Mouse (Mus musculus): ENCODE data around the gene Kif2c. TPM values are rescaled to one million over a fixed set of nuclear protein-coding genes. Genes with fewer than 3 reads are reported as not detected.
A peak's percentile ranks its signal among the peaks of the same experiment; 100 is the strongest.

Kif2c gene
- total RNA-seq, 2 experiments from 2014 or later = 1.3 to 1.7 TPM

- peak; percentile 90 to 96 for DNase-seq (ENCODE audit: low spot score in 2 of 2)
These were observed 61.7 kb downstream of the Kif2c start for GRCm38 (mm10) chr4:117120445-117121414.

GRCm38 (mm10) chr4:117120052-117120444 is 62.4 kb downstream of the Kif2c start:
- no peak for DNase-seq (ENCODE audit: low spot score in 2 of 2)

- no peak for DNase-seq (ENCODE audit: low spot score in 2 of 2)
These were observed 62.8 kb downstream of the Kif2c start for GRCm38 (mm10) chr4:117119636-117120035.

GRCm38 (mm10) chr4:117117931-117118330 is 64.5 kb downstream of the Kif2c start:
- DNase-seq (ENCODE audit: low spot score in 2 of 2) = no peak

- no peak for DNase-seq (ENCODE audit: low spot score in 2 of 2)
These were observed 66.8 kb downstream of the Kif2c start for GRCm38 (mm10) chr4:117115592-117115991.

- no peak for DNase-seq (ENCODE audit: low spot score in 2 of 2)
These were observed 69.2 kb downstream of the Kif2c start for GRCm38 (mm10) chr4:117113237-117113636.

GRCm38 (mm10) chr4:117110985-117111384 is 71.5 kb downstream of the Kif2c start:
- DNase-seq (ENCODE audit: low spot score in 2 of 2) = no peak

GRCm38 (mm10) chr4:117110249-117110648 is 72.2 kb downstream of the Kif2c start:
- no peak for DNase-seq (ENCODE audit: low spot score in 2 of 2)

Small RNA genes within 50 kb of the gene (microRNA-seq; reads per million reads assigned to microRNA genes)
- gene Gm22398 = 0 reads per million in 2 experiments

Other genes with a start within 250 kb of the Kif2c start
- gene Urod, start 188.2 kb downstream of the Kif2c start, total RNA-seq (2021) = 10 to 100 TPM; 49.3 to 60.5 TPM
- 10 to 100 TPM; 43.4 to 43.5 TPM for gene Hectd3, start 187.3 kb downstream of the Kif2c start, total RNA-seq (2021)
- gene Eif2b3, start 163.2 kb downstream of the Kif2c start, total RNA-seq (2021) = 10 to 100 TPM; 22.3 to 23.8 TPM
- 1 to 10 TPM; 1.9 to 3.6 TPM for gene Ptch2, start 86.6 kb downstream of the Kif2c start, total RNA-seq (2021)
- 1 to 10 TPM; 9.4 to 9.9 TPM for gene Btbd19, start 56.9 kb downstream of the Kif2c start, total RNA-seq (2021)
- gene Tctex1d4, start 55.8 kb downstream of the Kif2c start, total RNA-seq (2021) = 1 to 10 TPM in 1 of 2 experiments, under 1 TPM in 1; 0.95 to 2.3 TPM
- 10 to 100 TPM; 11.6 to 13.8 TPM for gene Plk3, start 48.7 kb downstream of the Kif2c start, total RNA-seq (2021)
- gene Rps8, start 26.4 kb downstream of the Kif2c start, total RNA-seq (2021) = 100 to 1,000 TPM; 436 to 472 TPM
- gene Tmem53, start 69.3 kb upstream of the Kif2c start, total RNA-seq (2021) = 1 to 10 TPM; 3.5 to 5.1 TPM
- 1 to 10 TPM; 1.1 to 1.4 TPM for gene Armh1, start 69.5 kb upstream of the Kif2c start, total RNA-seq (2021)